Mouse (Mus musculus) C2C12 (cell line): ENCODE measurements around the gene Ptpre. TPM values are rescaled to one million over a fixed set of nuclear protein-coding genes. Genes with fewer than 3 reads are reported as not detected.

Experiments
- H3K27me3 ChIP-seq: one replicate; pipeline ENCODE4 v1.6.1; 2011; ENCODE audit not compliant: control insufficient read depth, insufficient read depth, insufficient read length
- H3K36me3 ChIP-seq: one replicate; pipeline ENCODE4 v1.6.1; 2011; ENCODE audit not compliant: control insufficient read depth, insufficient read depth
- H3K4me3 ChIP-seq: one replicate; pipeline ENCODE4 v1.5.1; 2011; ENCODE audit warnings: mild to moderate bottlenecking, control low read depth; ENCODE audit not compliant: poor library complexity, insufficient read depth, severe bottlenecking
- H3K79me2 ChIP-seq: one replicate; pipeline ENCODE4 v1.6.1; 2011; ENCODE audit not compliant: control insufficient read depth, insufficient read depth
- H3K79me3 ChIP-seq: one replicate; pipeline ENCODE4 v1.6.1; 2011; ENCODE audit warnings: low read depth, control low read depth
- H3ac ChIP-seq: one replicate; pipeline ENCODE3; 2011; ENCODE audit warnings: low read depth; ENCODE audit not compliant: control insufficient read depth, insufficient read length
- CEBPB ChIP-seq: IDR thresholded peaks from one replicate; pipeline ENCODE4 v1.6.1; 2011; ENCODE audit warnings: low read depth, mild to moderate bottlenecking, control low read depth, moderate library complexity
- CTCF ChIP-seq: IDR thresholded peaks from one replicate; pipeline ENCODE4 v1.5.1; 2011; ENCODE audit not compliant: control insufficient read depth, insufficient read depth, insufficient read length
- FOSL1 ChIP-seq: IDR thresholded peaks from one replicate; pipeline ENCODE4 v1.8.0; 2011; ENCODE audit warnings: mild to moderate bottlenecking, low read length; ENCODE audit not compliant: poor library complexity, insufficient read depth, severe bottlenecking
- MAX ChIP-seq: IDR thresholded peaks from one replicate; pipeline ENCODE4 v1.6.1; 2011; ENCODE audit warnings: mild to moderate bottlenecking, control low read depth
- MYOD1 ChIP-seq: IDR thresholded peaks from one replicate; pipeline ENCODE4 v1.6.1; 2011; ENCODE audit warnings: low read depth; ENCODE audit not compliant: control insufficient read depth, insufficient read length
- MYOG ChIP-seq: IDR thresholded peaks from one replicate; pipeline ENCODE4 v1.6.1; 2011; ENCODE audit not compliant: control insufficient read depth, insufficient read length; ENCODE audit errors: extremely low read depth
- USF1 ChIP-seq: IDR thresholded peaks from one replicate; pipeline ENCODE4 v1.6.1; 2011; ENCODE audit warnings: low read depth, mild to moderate bottlenecking, control low read depth, moderate library complexity
- polyA plus RNA-seq: library from polyadenylated mRNA; unstranded; fragments of >200 nt; fragmentation: generic; extraction: Trizol; gene quantifications from one replicate; pipeline ENCODE4 v1.2.1, GENCODE M21; 2012; ENCODE audit warnings: missing spikeins

Ptpre gene
- polyA plus RNA-seq, 1 experiment, result 1.5 TPM

DNA sequence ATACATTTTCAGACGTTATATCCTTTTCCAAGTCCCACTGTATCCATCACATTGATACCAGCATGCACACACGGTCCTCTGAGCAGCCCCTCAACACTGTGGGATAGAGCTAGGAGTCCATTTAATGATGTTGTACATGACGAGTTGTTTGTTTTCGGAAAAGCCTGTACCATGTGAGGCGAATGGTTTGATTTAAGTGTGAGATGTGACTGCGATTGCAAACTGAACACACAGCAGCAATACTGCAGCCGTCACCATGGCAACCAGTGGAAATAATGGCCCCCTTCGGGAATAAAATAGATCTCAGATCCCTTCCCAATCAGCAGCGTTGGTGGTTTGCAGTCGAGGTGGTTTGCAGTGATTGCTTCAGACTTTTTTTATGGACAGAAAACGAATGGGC lies 80.5 kb downstream of the Ptpre start:
- peaks cover 6% of the 10 kb centered on the region for H3K36me3 ChIP-seq
- H3K79me3 ChIP-seq, result peaks cover 1% of the 10 kb centered on the region
- peaks cover 4% of the 10 kb centered on the region for H3K79me2 ChIP-seq
- no peak overlapping the region for H3ac ChIP-seq
- no peak overlapping the region for H3K4me3 ChIP-seq
- no peak for TF ChIP-seq USF1
- TF ChIP-seq CEBPB, result no peak
- TF ChIP-seq MAX, result no peak
- no peaks in the 10 kb centered on the region for H3K27me3 ChIP-seq

DNA sequence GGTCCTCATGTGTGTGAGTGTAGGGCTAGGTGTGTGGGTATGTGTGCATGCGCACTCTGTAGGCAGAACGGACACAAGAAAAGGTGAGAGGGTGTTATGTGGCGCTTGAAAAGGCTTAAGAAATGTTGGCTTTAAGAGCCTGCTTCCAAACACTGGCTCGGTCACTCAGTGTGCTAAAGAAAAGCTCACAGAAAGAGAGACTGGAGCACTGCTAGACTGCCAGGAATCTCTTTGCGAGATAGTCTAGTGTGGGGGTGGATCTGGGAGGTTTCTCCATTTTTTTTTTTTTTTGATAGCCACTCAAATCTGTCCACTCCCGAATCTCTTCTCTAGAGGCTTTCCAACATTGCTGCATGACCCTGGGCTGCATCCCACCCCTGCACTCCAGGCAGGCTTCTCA lies 84.4 kb downstream of the Ptpre start:
- TF ChIP-seq FOSL1 (no peak), USF1 (no peak), MAX (no peak), MYOD1 (no peak), CTCF (no peak), MYOG (no peak), CEBPB (no peak)

DNA sequence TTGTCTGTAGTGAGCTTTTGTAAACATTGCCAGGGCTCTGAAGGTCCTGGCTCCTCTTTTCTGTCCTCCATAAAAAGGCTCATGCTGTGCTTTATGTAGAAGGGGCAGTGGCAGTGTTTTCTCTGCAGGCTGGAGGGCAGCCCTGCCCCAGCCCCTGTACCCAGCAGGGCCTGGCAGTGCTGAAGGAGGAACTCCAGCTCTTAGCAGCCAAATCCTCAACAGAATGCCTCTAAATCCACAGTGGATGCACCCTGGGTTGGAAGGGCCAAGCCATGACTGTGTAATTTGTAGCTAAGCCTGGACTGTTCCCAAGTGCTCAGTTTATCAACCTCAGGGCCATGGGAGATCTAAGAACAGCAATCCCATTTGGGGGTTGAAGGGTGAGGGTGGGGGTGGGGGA lies 85.0 kb downstream of the Ptpre start:
- H3ac ChIP-seq, result no peak overlapping the region
- H3K79me3 ChIP-seq, result peaks cover 1% of the 10 kb centered on the region
- no peak overlapping the region for H3K4me3 ChIP-seq
- H3K36me3 ChIP-seq, result no peaks in the 10 kb centered on the region
- H3K79me2 ChIP-seq, result no peaks in the 10 kb centered on the region
- TF ChIP-seq FOSL1, result no peak
- no peak for TF ChIP-seq MAX
- no peak for TF ChIP-seq MYOG
- TF ChIP-seq MYOD1, result no peak
- TF ChIP-seq CTCF, result no peak
- TF ChIP-seq CEBPB, result no peak
- TF ChIP-seq USF1, result no peak
- H3K27me3 ChIP-seq, result no peaks in the 10 kb centered on the region

More for the DNA sequence above, 84.4 kb downstream of the Ptpre start:
- H3K4me3 ChIP-seq, result no peak overlapping the region
- no peaks in the 10 kb centered on the region for H3K27me3 ChIP-seq
- H3K79me3 ChIP-seq, result peaks cover 1% of the 10 kb centered on the region
- H3K36me3 ChIP-seq, result no peaks in the 10 kb centered on the region
- H3K79me2 ChIP-seq, result no peaks in the 10 kb centered on the region
- H3ac ChIP-seq, result no peak overlapping the region

DNA sequence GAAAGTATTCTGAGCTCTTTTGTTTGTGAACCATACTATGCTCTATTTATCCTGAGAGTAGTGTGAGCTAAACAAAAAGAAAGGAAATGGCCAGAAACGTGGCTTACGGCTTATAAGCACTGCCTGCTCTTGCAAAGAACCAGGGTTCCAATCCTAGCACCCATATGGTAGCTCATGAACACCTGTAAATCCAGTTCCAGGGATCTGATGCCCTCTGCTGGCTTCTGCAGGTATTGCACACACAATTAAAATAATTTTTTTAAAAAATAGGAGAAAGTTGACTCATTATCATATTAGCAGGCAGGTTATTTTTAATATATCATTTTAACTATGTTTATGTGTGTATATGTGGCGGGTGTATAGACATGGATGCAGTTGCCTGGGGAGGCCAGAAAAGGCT lies 87.6 kb downstream of the Ptpre start:
- no peaks in the 10 kb centered on the region for H3K79me3 ChIP-seq
- no peaks in the 10 kb centered on the region for H3K27me3 ChIP-seq
- no peak overlapping the region for H3K4me3 ChIP-seq
- no peaks in the 10 kb centered on the region for H3K79me2 ChIP-seq
- no peak overlapping the region for H3ac ChIP-seq
- H3K36me3 ChIP-seq, result no peaks in the 10 kb centered on the region
- no peak for TF ChIP-seq FOSL1
- TF ChIP-seq MYOG, result no peak
- TF ChIP-seq CTCF, result peak; percentile 16

DNA sequence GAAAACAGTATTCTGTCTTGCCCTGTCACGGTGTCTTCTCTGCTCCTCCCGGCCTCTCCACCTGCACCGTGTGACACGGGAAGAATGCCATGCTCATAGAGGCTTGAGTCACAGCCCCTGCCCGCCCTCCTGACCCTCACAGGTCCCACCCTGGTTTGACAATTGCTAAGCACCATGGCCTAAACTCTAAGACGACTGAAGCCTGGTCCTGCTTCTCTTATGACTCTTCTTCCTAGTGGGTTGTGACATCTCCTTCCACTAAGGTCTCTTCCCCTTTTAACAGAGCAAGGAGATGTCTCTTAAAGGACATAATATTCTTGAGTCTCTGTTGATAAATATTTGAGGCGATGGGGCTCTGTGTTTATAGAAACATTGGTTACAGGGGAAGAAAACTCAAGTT lies 91.1 kb downstream of the Ptpre start:
- Histone ChIP-seq H3K36me3 (no peaks in the 10 kb centered on the region), H3K4me3 (no peak overlapping the region), H3K79me3 (no peaks in the 10 kb centered on the region), H3K79me2 (no peaks in the 10 kb centered on the region), H3ac (no peak overlapping the region), H3K27me3 (no peaks in the 10 kb centered on the region)
- no peak for TF ChIP-seq FOSL1
- TF ChIP-seq USF1, result no peak
- no peak for TF ChIP-seq MYOD1
- no peak for TF ChIP-seq MAX
- TF ChIP-seq CTCF, result no peak
- no peak for TF ChIP-seq CEBPB
- TF ChIP-seq MYOG, result no peak

DNA sequence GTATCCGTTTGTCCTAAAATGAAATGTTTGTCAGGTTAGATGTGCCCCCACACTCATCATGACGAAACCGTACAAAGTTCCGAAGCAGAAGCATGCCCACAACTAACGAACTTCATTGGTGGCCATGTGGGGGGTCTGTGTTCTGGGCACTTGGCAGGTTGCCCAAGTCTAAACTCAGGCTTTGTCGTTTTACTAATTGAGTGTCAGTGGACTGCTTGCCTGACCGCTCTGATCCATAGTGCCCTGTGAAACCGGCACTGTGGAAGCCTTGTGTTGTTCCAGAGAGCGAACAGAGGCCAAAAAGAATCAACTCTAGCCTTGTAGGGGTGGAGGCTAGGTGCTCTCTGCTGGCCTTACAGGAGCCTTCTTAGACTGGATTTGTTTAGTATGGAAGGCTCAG lies 91.7 kb downstream of the Ptpre start:
- no peak overlapping the region for H3K4me3 ChIP-seq
- no peaks in the 10 kb centered on the region for H3K79me2 ChIP-seq
- no peak overlapping the region for H3ac ChIP-seq
- no peaks in the 10 kb centered on the region for H3K79me3 ChIP-seq
- no peaks in the 10 kb centered on the region for H3K36me3 ChIP-seq
- no peak for TF ChIP-seq CTCF
- no peaks in the 10 kb centered on the region for H3K27me3 ChIP-seq
